ENCODE assay signal across 18 mouse cellular contexts in genomic region chr10:17024294-17024665, GRCm38 (mm10).
DNase-seq lines count a peak whose midpoint lies in the region; ATAC-seq lines count a peak whose summit lies in the region.
"Had no signal": no experiment of that assay in that cellular context is flagged by ENCODE, and none has a peak within 500 bp of the region (broad histone marks: within the 10 kb centered on the region; RNA-seq: fewer than 3 reads in every experiment).

No protein-coding gene starts in this region.

- H3K4me1 ChIP-seq in neural tube, embryonic 12.5 days = no peaks in the 10 kb centered on the region
- H3K4me1 ChIP-seq in midbrain, embryonic 13.5 days (replicated peaks) = peaks cover 12% of the 10 kb centered on the region
- H3K4me1 ChIP-seq: embryonic facial prominence, embryonic 10.5 days; heart, embryonic 10.5 days had no signal

- H3K4me3 ChIP-seq in neural tube, embryonic 12.5 days = no peak overlapping the region
- no peak overlapping the region for H3K4me3 ChIP-seq in midbrain, embryonic 13.5 days (replicated peaks)
- H3K4me3 ChIP-seq: embryonic facial prominence, embryonic 10.5 days; heart, embryonic 10.5 days; layer of hippocampus, adult 2 months had no signal

- 65% methylated on average over 1 of the region's 1 CpGs for WGBS in neural tube, embryonic 12.5 days
- WGBS in midbrain, embryonic 13.5 days = 50% methylated on average over 1 of the region's 1 CpGs

- no peak overlapping the region for H3K27ac ChIP-seq in neural tube, embryonic 12.5 days
- H3K27ac ChIP-seq in midbrain, embryonic 13.5 days = no peak overlapping the region
- H3K27ac ChIP-seq: embryonic facial prominence, embryonic 10.5 days; heart, embryonic 10.5 days; kidney, postnatal 0 days; layer of hippocampus, adult 2 months; macrophage had no signal

- H3K4me2 ChIP-seq in neural tube, embryonic 12.5 days (replicated peaks) = no peak overlapping the region
- H3K4me2 ChIP-seq in midbrain, embryonic 13.5 days (replicated peaks) = no peak overlapping the region
- H3K4me2 ChIP-seq: liver, embryonic 11.5 days; lung, embryonic 14.5 days had no signal

- 0 out of 2 replicates have a peak, but pooled peaks have one; percentile 41 for ATAC-seq in neural tube, embryonic 12.5 days (ENCODE audit: low FRiP score, low read depth)
- peak; percentile 58; the same call in 1 of the 2 replicates for ATAC-seq in midbrain, embryonic 13.5 days
- ATAC-seq: CD4-positive, CD25-positive, alpha-beta regulatory T cell, adult 4 months had no signal

- H3K9me3 ChIP-seq in neural tube, embryonic 12.5 days = no peaks in the 10 kb centered on the region
- H3K9me3 ChIP-seq in midbrain, embryonic 13.5 days = no peaks in the 10 kb centered on the region
- H3K9me3 ChIP-seq: embryonic facial prominence, embryonic 10.5 days; heart, embryonic 10.5 days had no signal

- H3K27me3 ChIP-seq in neural tube, embryonic 12.5 days (replicated peaks) = no peaks in the 10 kb centered on the region
- no peaks in the 10 kb centered on the region for H3K27me3 ChIP-seq in midbrain, embryonic 13.5 days

- no peaks in the 10 kb centered on the region for H3K36me3 ChIP-seq in neural tube, embryonic 12.5 days
- H3K36me3 ChIP-seq in midbrain, embryonic 13.5 days = no peaks in the 10 kb centered on the region
- H3K36me3 ChIP-seq: embryonic facial prominence, embryonic 10.5 days; heart, embryonic 10.5 days had no signal

- no peak overlapping the region for H3K9ac ChIP-seq in neural tube, embryonic 12.5 days
- no peak overlapping the region for H3K9ac ChIP-seq in midbrain, embryonic 13.5 days (replicated peaks)
- H3K9ac ChIP-seq: lung, embryonic 14.5 days had no signal

- DNase-seq in cerebellum, adult 9-10 months = peak; percentile 21
- no peak for DNase-seq in cerebellum, postnatal 14 days
- DNase-seq in neural tube, embryonic 10.5 days (ENCODE audit: extremely low spot score, low spot score) = no peak
- DNase-seq in lung, postnatal 10 days = no peak
- DNase-seq in adrenal gland, postnatal 4 days (ENCODE audit: low spot score in 2 of 2) = no peak
- no peak for DNase-seq in spleen, postnatal 14 days (ENCODE audit: low spot score in 2 of 2)
- DNase-seq: gastrocnemius, postnatal 36 days; lung, embryonic 14.5 days; thymus, postnatal 25 days had no signal
